Mouse (Mus musculus) mouse trophoblast stem cell (cell line): ENCODE measurements around the gene Atad1.
"Not testable (repeated sequence)": the region's sequence is repeated elsewhere in the genome, so short reads cannot be mapped to it uniquely, and the experiment has no call there.

Source experiments
- in situ Hi-C, 2 experiments: fragments of 300-500 bp; cut with MseI, MboI; formaldehyde crosslinking; loops; 2 replicates in 1 of 2; 3 replicates in 1 of 2; pipeline ENCODE4 v1.15.1; 2025

Gene Atad1

DNA sequence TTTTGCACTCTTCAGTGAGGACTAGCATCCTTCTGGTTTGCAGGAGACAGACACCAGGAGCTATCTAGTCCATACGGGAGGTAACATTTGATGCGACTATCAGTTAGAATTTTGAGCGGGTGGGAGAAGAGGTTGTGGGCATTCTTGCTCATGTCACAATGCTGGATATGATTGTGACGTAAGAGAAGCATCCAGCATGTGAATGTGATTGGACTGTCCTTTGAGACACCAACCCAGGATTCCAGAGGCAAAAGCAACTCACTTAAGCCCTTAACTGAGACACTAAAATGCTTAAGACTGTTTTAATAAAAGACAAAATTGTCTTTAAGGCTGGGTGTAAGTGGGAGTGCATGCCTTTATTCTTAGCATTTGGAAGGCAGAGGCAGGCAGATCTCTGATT, at the start of gene Atad1:
Atad1 (minus strand) TSS at position 101 of the 400 bp plus-strand sequence.
- in situ Hi-C loops = loop anchor here in 1 of 2 experiments (25.0 kb wide), 1 partner anchor 623 kb away; no protein-coding TSS in a partner anchor

DNA sequence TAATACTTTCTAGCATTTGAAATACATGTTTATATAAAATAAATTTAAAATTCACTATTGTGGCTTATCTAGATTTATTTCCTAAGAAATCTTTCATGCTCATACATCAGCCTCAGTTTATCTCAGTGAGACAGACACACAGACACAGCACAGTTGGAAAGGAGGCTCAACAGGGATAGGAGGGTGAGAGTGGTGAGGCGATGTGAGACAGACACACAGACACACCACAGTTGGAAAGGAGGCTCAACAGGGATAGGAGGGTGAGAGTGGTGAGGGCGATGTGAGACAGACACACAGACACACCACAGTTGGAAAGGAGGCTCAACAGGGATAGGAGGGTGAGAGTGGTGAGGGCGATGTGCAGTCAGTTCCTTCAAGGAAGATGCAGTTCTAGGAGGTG, 48.4 kb upstream of the Atad1 start:
- in situ Hi-C loops = not testable (repeated sequence)

DNA sequence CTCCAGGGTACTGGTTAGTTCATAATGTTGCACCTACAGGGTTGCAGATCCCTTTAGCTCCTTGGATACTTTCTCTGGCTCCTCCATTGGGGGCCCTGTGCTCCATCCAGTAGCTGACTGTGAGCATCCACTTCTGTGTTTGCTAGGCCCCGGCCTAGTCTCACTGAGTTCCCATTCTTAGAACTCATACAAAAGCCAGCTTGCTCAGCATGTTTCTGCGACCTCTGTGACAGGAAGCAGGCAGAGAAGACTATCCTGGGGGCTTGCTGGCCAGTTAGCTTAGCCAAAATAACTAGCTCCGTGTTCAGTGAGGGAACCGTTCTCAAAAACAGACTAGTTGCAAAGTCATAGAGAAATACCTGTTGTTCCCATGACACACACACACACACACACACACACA, 47.8 kb upstream of the Atad1 start:
- in situ Hi-C loops = not testable (repeated sequence)

DNA sequence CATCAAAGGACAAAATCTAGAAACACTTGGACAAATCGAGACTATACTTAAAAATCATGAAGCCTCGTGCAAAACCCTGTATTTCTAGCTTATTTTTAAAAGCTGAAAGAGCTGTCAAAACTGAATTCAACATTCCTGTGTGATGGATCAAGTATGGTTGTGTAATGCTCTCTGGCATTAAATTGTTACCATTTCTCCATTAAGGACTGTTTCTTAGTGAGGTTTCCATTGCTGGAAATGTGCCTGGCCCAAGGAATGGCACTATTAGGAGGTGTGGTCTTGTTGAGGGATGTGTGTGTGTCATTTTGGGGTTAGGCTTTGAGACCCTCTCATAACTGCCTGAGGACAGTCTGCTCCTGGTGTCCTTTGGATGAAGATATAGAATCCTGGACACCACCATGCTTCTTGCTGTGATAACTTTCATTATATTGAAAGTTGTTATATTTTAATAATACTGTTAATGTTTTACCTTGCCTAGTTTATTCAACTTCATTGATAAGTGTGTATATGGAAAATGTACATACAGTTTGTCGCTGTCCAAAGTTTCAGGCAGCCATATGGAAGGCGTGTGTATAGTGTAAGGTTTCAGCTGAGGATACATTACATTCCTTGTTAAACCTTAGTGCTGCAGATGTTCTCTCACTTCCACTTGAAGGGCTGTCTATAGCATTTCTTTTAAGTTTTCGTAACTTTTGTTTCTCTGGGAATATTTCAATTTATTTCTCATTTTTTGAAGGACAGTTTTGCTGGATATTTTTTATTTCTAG, 41.9 kb upstream of the Atad1 start:
- in situ Hi-C loops = no loop called here

DNA sequence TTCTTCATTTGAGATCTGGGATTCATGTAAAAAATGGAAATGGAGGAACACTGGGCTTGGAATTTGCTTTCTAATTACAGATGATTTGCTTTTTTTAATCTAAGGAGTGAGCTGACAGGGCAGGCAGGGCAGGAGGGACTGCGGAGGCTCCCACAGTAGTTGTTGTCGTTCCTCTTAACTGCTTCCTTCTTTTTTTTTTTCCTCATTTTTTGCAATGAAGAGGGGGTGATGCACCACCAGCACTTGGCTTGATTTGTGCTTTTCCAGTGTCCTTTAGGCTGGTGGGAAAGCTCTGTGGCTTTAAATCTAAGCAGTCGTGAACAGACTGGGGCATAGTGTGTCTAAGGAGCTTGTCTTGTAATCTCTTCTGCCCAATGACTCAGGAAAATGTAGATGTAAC, 39.5 kb upstream of the Atad1 start:
- in situ Hi-C loops = no loop called here

DNA sequence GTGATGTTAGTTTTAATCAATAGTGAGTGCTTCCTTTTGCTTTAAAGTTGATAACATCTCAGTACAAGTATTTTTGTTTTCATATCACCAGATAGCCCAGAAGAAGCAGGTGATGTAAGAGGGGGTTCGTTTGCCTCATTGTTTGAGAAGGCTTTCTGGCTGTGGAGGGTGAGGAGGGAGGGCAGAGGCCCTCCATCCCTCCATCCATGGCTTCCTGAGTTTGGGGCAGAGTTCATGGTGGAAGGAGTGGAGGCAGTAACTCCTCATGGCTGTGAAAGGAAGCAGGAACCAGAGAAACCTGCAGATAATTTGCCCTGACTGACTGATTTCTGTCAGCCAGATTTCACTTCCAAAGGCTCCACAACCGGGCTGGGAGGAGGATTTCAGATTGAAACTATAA, 38.8 kb upstream of the Atad1 start:
- in situ Hi-C loops = no loop called here

DNA sequence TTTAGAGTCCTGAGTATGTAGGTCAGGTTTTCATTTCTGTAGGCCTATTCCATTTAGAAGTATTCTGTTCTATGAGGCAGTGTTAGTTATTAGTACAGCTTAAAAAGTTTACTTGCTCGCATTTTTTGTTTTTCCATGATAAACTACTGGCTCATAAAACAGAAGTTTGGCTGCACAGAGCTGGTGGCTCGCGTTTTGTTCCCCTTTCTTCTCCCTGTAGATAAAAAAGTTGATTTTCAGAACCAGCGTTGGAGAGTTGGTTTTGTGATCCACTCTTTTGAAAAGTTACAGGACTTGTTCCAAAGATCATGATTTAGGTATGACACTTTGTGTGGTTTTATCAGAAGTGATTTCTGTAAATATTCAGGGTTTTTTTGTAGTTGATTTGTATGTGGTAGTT, 22.9 kb upstream of the Atad1 start:
- in situ Hi-C loops = no loop called here

DNA sequence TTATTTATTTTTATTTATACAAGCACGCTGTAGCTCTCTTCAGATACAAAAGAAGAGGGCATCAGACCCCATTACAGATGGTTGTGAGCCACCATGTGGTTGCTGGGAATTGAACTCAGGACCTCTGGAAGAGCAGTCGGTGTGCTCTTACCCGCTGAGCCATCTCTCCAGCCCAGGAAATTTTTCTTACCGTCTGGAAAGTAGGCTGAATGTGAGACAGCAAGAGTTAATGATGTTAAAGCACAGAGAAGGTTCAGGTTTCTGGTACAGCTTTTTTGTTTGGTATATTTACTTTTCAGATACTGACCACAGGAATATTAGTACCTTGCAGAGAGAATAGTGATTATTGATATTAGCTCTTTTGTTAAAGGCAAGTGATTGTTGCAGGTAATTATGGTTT, 21.6 kb upstream of the Atad1 start:
- in situ Hi-C loops = no loop called here

DNA sequence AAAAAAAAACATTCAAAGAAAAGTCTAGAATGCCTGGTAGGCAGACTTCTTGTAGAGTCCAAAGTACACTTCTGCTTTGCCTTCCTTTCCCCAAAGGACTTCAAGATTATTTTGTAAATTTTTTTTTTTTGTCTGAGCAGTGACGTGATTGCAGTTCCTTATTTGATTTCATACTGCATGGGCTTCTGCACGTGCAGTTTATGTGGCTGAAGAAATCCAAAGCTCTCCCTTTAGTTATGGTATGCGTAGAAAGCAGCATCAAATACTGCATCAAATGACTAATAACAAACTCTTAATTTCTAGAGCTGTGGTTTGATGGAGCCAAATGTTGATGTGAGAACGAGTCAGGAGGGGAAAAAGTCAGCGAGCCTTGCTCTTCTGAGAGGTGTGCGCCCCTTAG, 20.9 kb upstream of the Atad1 start:
- in situ Hi-C loops = no loop called here

DNA sequence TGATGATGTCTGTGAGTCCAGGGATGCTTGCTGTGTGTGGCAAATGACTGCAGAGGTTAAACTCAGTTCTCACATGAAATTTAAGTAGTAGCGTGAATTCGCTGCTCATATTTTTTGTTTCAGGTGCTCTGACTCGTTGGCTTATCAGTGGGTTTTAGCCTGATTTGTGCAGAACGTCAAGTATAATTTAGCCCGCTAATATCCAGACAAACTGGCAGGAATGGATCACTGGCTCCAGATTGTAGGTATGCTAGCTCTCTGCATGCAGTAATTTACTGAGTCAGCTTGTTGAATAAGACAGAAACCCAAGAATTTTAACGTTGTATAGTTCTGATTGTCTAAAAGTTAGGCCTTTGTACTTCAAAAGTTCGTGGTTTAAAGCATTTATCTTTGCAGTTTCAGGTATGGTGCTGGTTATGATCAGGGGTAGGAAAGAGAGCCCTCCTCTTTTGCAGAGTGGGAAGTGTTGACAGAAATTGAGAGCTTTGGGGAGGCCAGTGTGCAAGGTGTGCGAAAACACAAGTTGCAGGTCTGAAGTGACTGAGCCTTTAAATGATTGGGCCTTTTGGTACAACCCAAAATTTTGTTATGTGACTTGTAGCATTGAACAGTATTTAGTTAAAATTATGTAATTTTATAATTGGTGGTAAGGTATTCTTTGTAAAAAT, 19.9 kb upstream of the Atad1 start:
- in situ Hi-C loops = no loop called here

DNA sequence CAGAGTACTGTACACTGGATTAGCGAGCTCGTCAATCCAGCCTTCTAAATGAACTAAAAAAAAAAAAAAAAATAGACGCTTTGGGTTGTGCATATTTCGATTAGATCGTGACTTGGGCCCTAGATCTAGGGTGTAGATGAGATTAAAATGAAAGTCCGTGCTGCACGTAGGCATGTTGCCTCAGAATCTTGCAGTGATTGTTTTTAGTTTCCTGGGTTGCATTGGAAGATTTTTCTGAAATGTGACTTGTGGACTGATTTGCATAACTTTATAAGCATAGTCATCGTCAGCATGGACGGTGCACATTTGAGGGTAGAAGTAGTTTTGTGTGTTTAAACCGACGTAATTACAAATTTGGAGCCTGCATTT, 19.2 kb upstream of the Atad1 start:
- in situ Hi-C loops = no loop called here

DNA sequence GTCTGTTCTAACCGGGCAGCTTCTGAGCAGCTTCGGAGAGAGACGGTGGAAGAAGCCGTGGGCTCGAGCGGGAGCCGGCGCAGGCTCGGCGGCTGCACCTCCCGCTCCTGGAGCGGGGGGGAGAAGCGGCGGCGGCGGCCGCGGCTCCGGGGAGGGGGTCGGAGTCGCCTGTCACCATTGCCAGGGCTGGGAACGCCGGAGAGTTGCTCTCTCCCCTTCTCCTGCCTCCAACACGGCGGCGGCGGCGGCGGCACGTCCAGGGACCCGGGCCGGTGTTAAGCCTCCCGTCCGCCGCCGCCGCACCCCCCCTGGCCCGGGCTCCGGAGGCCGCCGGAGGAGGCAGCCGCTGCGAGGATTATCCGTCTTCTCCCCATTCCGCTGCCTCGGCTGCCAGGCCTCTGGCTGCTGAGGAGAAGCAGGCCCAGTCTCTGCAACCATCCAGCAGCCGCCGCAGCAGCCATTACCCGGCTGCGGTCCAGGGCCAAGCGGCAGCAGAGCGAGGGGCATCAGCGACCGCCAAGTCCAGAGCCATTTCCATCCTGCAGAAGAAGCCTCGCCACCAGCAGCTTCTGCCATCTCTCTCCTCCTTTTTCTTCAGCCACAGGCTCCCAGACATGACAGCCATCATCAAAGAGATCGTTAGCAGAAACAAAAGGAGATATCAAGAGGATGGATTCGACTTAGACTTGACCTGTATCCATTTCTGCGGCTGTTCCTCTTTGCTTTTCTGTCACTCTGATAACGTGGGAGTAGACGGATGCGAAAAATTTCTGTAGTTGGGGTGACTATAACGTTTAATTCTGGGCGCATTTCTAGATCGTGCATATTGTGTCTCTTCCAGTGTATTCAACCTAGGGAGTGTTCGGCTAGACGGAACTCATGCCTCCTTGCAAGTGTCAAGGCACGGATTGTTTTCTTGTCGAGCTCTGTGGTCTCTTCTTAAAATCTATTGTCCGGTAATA, 18.5 kb upstream of the Atad1 start:
- in situ Hi-C loops = no loop called here

DNA sequence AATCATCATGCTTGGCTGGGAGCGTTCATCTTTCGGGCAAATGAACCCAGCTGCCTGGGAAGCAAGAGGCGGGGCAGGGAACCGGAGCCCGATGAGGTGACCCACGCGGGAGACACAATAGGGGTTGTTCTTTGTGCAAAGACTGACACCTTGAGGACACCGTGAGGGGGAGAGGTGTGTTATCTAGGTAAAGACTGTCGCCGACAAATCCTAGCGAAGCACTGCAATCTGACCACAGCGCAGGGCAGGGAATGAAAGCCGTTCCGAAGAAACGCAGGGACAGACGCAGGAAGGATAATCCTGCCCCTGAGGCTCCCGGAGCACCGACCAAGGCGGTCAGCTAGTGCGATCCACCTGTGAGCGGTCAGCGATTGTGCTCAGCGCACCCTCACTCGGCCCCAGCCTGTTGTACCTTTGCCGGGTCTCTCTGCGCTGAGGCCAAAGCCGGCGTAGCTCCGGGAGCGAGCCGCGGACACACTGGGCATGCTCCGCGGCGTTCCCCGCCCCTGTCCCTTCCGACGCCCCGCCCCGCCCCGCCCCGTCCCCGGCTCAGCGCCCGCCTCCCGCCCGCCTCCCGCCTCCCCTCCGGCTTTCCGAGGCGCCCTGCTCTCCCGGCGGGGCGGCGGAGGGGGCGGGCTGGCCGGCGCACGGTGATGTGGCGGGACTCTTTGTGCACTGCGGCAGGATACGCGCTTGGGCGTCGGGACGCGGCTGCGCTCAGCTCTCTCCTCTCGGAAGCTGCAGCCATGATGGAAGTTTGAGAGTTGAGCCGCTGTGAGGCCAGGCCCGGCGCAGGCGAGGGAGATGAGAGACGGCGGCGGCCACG, 17.5 kb upstream of the Atad1 start, which contains the start of gene Pten:
Pten (plus strand) TSS at position 598 of the 826 bp plus-strand sequence.
- in situ Hi-C loops = no loop called here

DNA sequence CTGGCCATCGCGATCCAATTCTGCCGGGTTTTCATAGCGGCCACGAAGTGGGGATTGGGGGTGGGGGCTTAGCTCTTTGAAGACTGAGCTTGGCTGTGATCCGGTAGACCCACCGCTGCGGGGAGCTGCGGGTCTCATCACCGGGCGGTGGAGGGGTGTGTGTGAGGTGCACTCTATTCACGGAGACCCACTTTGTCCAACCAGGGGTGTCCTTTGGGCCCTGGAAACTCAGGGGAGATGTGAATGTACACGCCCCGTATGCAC, 17.0 kb upstream of the Atad1 start:
- in situ Hi-C loops = no loop called here

DNA sequence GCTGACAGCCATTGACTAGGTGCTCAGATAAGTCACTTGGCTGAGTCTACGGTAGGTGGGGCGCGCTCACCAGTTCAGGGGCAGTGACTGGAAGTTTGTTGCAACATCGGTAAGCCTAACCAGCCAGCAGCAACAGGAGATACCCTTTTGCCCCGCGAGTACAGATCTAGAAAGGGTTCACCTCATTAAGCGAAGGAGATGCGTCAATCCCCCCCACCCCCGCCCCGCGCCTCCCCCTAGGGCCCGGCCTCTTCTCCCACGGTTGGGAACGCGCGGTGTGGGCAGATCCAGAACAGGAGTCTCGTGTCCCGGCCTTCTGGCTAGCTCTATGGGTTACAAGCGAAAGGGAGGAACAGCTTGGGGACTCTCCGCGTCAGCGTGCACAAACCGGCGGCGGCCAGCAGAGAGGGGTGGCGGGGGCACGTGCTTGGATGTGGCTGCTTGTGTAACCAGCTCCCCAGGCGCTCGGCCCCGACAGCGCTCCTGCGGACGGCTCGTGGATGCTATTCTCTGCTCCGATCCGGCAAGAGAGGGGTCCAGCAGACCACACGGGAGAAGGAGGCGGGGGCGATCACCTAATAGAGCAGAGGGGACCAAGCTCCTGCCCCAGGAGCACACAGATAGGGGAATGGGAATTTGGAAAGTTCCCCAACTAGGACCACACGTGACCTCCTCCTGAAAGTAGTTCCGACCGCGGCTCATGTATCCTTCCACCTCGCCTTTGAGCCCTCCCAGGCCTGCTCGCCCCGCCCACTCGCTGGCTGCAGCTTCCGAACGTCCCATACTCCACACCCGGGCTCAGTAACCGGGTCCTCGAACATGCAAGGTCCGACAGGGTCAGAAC, 16.4 kb upstream of the Atad1 start:
- in situ Hi-C loops = no loop called here

DNA sequence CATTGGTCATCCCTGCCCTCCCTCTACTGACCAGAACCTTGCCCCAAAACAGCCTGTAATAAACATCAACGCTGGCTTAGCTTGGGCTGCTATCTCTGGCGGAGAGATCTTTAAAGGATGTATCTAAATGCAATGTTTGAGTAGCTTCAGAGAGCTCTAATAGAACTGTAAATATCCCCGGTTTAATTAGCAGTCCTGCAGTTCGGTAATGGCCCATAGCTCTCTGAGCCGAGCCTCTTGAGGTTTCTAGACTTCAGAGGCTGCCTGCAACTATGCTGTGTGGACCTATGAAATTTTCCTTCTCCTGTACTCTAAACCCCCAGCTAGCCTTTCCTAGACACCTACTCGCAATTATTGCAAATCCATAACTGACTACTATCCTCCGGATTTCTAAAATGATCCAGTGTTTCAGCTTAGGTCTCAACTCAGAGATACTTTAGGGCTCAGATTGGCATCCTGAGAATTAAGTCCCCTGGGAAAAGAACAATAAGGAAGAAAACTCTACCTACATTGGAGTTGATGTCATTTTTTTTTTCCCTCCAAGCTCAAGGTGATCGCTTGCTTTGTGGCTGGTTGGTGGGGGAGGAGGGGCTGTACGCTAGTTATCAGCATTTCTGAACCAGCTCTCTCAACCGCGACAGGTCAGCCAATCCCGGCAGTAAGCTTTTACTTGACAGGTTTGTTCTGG, 15.7 kb upstream of the Atad1 start:
- in situ Hi-C loops = no loop called here

DNA sequence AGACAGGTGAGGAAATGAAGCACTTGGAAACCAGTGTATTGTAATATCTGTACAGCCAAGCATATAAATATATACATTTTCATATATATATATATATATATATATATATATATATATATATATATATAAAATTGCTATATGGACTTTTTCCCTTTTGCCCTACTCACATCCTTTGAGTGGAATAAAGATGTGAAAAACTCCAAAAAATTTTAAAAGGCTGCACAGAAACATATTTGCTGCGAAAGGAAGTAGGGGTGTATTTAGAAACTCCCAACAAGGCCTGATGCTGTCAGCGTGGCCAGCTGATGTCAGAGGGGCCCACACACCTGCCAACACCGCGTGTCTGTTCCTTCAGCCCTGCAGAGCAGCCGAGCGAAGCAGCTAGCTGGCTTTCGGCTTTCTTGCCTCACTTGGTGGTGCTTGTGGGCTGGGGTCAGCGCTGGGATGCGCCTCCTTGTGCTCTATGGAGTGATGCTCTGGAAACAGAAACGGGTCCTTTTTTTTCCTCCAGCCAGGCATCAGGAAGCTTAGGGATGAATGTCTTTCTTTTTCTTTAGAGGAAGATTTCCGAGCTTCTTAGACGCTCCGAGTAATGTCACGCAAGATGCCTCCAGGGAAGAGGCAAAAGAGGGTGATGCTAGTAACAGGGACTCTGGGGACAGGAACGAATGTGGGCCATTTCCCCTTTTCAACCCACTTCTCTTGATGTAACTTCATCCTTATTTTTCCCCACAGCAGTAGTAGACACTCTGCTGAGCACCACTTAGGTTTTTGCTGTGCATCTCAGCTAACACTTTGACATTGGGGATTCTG, 14.8 kb upstream of the Atad1 start:
- in situ Hi-C loops = no loop called here

DNA sequence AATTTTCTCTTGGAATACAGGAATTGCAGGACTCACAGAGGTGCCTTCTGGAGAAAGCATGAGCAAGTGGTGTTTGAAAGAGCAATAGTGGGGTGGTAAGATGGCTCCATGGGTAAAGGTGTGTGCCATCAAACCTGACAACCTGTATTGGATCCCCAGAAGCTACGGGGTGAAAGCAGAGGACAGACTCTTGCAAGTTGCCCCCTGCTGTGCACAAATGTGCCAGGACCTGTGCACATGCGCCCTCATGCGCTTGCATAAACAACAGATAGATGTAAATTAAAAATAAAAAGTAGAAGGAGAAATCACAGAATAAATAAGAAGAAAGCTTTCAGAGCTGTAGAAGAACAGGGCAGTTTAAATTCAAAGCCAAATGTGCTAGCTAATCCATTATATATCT, 13.8 kb upstream of the Atad1 start:
- in situ Hi-C loops = no loop called here

DNA sequence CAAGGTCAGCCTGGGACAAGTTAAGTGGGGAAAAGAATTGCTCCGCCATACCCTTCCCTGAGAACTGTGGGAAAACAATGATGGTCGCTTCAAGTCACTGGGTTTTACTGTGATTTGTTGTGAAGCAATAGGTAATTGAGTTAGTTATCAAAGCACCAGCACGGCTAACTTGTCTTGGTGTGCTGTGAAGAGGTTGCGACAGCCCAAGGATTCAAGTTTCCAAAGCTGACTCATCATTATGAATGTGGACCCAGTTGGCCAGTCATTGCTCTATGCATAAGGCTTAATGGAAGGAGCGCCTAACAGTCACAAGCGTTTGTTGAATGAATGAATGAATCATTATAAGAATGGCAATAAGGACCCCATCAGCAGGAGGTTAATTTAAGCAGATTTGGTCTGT, 12.8 kb upstream of the Atad1 start:
- in situ Hi-C loops = no loop called here
